Mouse (Mus musculus) olfactory bulb, adult 2 months (tissue): ENCODE measurements at regions not wholly inside any gene's neighbourhood (a gene's known extent, or its start where the extent isn't known, plus 50 kb on each side); places are given as distances from the start of the nearest gene placed in this dataset.

ENCODE experiments used
- CTCF ChIP-seq: fragments of 200-500 bp; IDR thresholded peaks from 2 replicates; pipeline ENCODE4 v1.5.1; 2012; ENCODE audit warnings: low read depth, mild to moderate bottlenecking, low read length, moderate library complexity; ENCODE audit not compliant: insufficient read depth
- POLR2A ChIP-seq: fragments of 200-500 bp; IDR thresholded peaks from 2 replicates; pipeline ENCODE4 v1.6.1; 2012; ENCODE audit warnings: mild to moderate bottlenecking, low read depth, low read length, moderate library complexity; ENCODE audit not compliant: insufficient read depth

DNA sequence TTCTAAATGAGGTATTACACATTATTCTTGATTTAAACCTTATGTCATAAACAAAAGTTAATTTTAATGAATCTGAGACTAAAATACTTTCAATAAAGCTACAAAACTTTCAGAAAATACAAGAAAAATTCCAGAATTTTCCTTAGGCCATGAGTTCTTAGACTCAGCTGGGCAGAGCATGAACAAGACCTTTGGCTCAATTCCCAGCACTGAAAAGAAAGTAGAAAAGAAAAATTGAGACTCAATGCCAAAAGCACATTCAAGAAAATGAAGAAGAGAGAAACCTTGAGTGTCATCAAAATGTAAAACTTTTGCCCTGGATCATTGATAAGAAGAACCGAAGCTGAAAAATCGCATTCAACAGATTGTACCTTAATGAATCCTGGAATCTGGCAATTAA is 137.8 kb upstream of the Gm9747 start:
- no peak for TF ChIP-seq CTCF
- TF ChIP-seq POLR2A, result no peak
